Mouse (Mus musculus): ENCODE measurements around the gene Sorcs1.

Sorcs1 gene

GRCm38 (mm10) chr19:50214466-50215228 is 463.8 kb downstream of the Sorcs1 start:
- in situ Hi-C loops (cut with MboI), result no loop called here

DNA sequence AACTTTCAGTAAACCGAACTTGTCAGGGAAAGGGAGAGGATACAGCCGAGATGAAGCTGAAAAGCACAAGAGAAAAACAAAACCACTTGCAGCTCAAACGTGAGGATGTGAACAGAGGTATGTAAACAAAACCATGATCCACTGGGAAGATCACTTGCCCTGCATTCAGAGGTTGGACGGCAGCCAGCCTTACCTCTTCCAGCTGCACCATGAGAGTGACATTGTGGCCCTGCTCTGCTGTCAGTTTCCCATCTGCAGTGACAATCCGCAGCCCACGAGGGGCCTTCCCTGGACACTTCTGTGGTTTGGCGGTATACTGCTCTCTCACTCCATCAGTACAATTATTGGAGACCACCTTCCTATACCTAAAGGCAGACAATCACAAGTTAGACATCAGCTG is 468.0 kb downstream of the Sorcs1 start:
- in situ Hi-C loops (cut with MboI), result no loop called here

DNA sequence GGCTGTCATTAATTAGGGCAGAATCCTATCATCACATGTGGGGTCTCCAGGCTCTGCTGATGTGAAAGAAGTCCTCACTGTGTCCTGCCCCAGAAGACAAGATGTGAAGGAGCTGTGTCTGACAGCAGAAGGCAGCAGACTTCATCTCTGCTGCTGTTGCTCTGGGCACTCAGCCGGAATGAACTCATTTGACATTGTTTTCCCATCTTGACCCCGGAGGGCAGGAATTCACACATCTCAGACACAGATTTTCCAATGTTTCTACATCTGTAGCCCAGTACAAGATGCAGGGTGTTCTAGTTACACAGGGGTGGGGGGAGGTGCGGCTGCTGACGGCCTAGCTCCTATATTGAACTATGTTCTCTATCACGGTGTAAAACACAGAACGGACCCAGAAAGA is 474.1 kb downstream of the Sorcs1 start:
- in situ Hi-C loops (cut with MboI), result no loop called here

- in situ Hi-C loops (cut with MboI), result no loop called here
Observed at GRCm38 (mm10) chr19:50196592-50196991, 481.9 kb downstream of the Sorcs1 start.

DNA sequence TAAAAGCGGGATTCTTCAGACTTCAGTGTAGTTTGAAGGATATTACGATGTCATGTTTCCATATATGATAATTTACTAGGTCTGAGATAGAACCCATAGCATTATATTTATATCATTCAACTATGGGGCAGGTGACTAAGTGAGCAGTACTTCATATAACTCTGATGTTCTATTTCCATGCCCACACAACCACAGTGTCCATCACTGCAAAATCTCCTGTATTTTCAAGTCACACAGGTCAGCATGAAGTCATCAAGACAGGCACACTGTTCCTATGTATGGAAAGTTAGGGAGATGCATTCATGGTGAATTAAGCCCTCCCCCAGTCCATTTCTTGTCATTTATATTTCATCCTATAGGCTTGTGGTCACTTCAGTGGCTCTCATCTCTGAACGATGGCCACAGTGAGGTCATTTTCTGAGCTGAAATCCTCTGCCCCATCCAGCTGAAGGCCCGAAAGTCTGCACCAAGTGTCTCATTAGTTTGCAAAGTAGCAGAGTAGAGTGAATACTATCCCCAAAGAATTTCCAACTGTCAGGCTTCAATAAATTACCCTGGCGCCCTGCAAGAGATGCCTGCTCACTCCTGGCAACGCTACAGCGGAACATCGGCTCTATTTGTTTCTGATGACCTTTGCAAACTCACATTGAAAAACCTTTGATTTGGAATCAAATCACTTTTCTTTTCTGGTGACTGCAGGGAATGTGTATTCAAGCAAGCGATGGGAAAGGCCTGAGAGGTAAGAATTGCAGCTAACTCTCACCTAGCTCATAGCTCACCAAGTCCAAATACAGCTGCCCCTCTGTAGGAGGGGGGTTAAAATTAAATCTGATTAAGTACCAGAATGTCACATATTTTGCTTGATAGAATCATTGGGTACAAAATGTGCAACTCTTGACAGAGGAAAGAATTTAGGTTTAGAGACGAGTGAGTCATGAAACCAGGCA is 492.4 kb downstream of the Sorcs1 start:
- in situ Hi-C loops (cut with MboI), result no loop called here

GRCm38 (mm10) chr19:50184901-50185623 is 493.4 kb downstream of the Sorcs1 start:
- in situ Hi-C loops (cut with MboI), result no loop called here

DNA sequence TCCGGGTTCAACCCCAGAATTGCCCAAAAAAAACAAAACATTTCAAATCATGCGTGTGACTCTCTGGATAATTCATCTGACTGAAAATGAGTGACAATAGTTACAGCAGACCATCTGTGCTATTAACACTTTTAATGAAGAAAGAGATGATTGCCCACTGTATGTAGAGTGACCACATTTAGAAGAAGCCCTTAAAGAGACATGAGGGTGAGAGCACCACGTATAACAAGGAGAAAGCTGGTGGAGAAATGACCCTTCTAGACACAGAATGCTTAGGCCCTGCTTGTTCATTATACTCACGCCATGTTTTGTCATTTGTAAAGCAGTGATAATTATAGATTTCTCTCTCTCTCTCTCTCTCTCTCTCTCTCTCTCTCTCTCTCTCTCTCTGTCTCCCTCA is 499.6 kb downstream of the Sorcs1 start:
- in situ Hi-C loops (cut with MboI), result no loop called here

GRCm38 (mm10) chr19:50178151-50178550 is 500.3 kb downstream of the Sorcs1 start:
- in situ Hi-C loops (cut with MboI), result no loop called here

DNA sequence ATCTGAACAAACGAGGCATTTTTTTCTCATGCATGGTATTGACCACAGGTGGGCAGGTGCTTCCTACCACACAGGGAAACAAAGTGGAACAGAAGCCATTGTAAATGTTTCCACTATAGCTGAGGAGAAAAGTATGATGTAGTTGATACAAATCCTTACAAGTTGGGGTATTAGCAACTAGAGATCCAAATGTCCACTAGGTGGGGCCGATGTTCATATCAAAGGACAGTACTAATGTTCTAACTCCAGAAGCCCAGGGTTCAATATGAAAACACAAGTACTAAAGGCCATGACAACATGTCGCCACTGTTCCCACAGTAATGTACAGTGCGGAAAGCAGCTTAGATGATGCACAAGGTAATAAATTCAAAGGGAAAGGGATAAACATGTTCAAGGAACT is 506.6 kb downstream of the Sorcs1 start:
- in situ Hi-C loops (cut with MboI), result no loop called here

GRCm38 (mm10) chr19:50151111-50151510 is 527.3 kb downstream of the Sorcs1 start:
- in situ Hi-C loops (cut with MboI), result no loop called here

DNA sequence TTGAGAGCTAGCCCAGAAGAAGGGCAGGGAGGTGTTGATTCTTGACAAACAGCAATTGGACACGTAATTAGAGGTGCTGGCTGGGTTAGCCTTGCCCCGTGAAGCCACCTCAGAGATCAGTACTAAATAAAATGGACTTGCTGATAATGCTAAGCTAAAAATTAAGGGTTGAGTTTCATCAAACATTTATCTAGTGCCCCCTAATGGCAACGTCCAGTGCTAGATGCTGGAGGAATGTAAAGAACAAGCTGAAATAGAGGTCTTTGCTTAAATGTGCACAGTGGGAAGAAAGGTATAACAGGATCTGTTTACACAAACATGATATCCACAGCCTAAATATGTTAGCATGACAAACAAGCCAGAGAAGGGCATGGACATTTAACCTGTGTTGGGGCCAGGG is 532.5 kb downstream of the Sorcs1 start:
- in situ Hi-C loops (cut with MboI), result no loop called here

- in situ Hi-C loops (cut with MboI), result no loop called here
Observed at GRCm38 (mm10) chr19:50141853-50142252, 536.6 kb downstream of the Sorcs1 start.

GRCm38 (mm10) chr19:50134656-50135055 is 543.8 kb downstream of the Sorcs1 start:
- in situ Hi-C loops (cut with MboI), result no loop called here

DNA sequence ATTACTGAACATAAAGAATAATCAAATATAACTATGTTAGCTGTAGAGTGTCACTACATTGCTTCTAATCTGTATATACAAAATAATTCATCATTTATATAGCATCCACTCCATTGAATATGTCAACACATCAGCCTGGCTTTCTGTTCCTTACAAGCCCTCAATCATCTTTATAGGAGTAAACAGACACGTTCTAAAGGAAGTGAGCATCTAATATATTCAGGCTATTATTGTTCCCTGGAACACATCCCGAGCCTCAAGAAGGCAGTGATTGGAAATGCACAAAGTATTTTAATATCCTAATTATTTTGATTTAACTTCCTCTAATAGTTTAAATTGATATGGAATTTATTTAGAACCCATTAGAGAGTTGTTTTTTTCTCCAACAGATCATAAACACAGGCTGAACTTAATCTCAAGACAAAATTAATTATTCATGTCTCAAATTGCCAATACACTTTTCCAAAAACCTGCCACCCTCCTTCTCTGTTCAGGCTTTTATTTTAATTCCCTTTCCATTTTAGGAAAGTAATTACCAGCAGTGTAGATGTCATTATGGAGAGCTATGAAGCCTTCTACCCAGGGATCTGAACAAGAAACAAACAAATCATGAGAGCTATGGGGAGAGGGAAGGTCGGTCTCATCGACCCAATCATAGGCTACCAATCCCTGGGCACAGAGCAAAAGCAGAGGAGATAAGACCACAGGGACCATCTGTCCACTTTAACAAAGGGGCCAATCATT is 572.4 kb downstream of the Sorcs1 start:
- in situ Hi-C loops (cut with MboI), result no loop called here
